Mouse (Mus musculus): Measurements from ENCODE around the gene Emc9.

DNA sequence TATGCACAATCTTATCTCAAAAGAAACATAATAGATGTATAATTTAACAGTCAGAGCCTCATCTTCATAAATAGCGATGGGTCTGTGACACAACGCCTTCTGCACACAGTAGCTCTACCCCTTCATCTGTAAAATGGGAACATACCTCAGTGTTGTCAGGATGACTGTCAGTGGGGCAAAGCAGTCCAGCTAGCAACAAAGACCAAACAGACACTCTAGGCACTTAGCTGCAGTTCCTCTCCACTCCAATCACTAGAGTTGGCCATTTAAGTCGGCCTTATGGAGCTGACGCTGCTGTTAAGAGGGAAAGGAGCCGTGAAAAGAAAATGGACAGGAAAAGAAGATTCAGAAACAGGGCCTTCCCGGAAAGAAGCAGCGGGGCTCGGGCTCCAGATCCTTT, 33.3 kb downstream of the Emc9 start:
- no peak for TF ChIP-seq EP300 (IDR thresholded peaks at IDR 0.05; ENCODE audit: low read depth)
- no peak for TF ChIP-seq CTCF (IDR thresholded peaks at IDR 0.05; ENCODE audit: low read depth)

All from heart, postnatal 0 days (tissue).